Comparison of ENCODE assay signal across 7 mouse cellular contexts in the genomic region with DNA sequence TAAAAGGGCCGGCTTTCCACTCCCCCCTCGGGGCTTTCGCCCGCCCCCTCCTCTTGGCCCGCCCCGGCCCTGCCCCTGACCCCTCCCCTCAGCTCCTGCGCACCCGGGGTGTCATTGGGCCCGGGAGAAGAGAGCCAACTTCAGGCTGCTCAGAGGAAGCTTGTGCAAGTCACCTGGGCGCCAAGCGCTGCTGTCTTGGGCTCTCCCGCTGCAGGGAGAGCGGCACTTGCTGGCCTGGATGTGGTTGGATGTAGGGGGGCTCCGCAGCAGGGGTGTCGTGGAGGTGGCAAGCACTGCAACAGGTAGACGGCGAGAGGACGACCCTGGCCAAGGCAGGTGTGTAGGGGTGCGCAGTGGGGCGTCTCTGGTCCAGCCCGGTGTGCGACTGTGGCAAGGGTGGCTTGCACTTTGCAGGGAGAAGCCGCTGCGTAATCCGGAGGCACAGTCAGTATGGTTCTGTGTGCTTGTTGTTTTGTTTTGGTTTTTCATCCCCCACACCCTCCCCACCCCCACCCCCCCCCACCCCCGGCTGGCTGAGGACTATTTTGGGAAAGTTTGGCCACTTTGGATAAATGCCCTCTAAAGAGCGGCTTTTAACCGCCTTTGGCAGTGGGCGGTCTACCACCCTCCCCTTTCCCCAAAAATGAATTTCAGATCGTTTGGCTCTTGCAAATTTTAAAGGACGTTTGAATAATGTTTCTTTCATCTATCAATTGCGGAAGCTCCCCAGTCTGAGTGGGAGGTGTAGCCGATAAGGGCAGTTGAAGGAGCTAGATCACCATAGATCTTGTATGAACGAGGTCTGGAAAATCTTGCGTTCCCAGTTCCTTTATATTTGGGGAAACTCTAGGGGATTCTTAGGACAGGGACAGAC. TPM values are rescaled to one million over a fixed set of nuclear protein-coding genes. Genes with fewer than 3 reads are reported as not detected.
DNase-seq lines count a peak whose midpoint lies in the region; ATAC-seq lines count a peak whose summit lies in the region.

No protein-coding gene starts in this region.

- H3K4me3 ChIP-seq in megakaryocyte, embryonic 14.5 days (replicated peaks) = peak overlapping the region; percentile 91
- H3K4me3 ChIP-seq in forebrain, embryonic 10.5 days = peak overlapping the region; percentile 57
- peak overlapping the region; percentile 66 for H3K4me3 ChIP-seq in intestine, embryonic 15.5 days (replicated peaks)
- peak overlapping the region; percentile 67 for H3K4me3 ChIP-seq in neural tube, embryonic 14.5 days (ENCODE audit: low read depth, low read length)

- H3K27me3 ChIP-seq in megakaryocyte, embryonic 14.5 days (replicated peaks) = peaks cover 55% of the 10 kb centered on the region
- peaks cover 75% of the 10 kb centered on the region for H3K27me3 ChIP-seq in forebrain, embryonic 10.5 days (ENCODE audit: poor library complexity, severe bottlenecking)
- H3K27me3 ChIP-seq in intestine, embryonic 15.5 days (replicated peaks) = peaks cover 25% of the 10 kb centered on the region
- peaks cover 17% of the 10 kb centered on the region; the same call in 1 of the 2 replicates for H3K27me3 ChIP-seq in neural tube, embryonic 14.5 days (ENCODE audit: control insufficient read depth, insufficient read depth, low read length)

- H3K4me1 ChIP-seq in megakaryocyte, embryonic 14.5 days = peaks cover 40% of the 10 kb centered on the region
- H3K4me1 ChIP-seq in forebrain, embryonic 10.5 days = peaks cover 37% of the 10 kb centered on the region
- peaks cover 19% of the 10 kb centered on the region for H3K4me1 ChIP-seq in intestine, embryonic 15.5 days (replicated peaks)
- H3K4me1 ChIP-seq in neural tube, embryonic 14.5 days (ENCODE audit: control insufficient read depth, insufficient read depth, low read length) = peaks cover 9% of the 10 kb centered on the region; the same call in 1 of the 2 replicates

- H3K27ac ChIP-seq in forebrain, embryonic 10.5 days = no peak overlapping the region
- H3K27ac ChIP-seq in intestine, embryonic 15.5 days = no peak overlapping the region
- H3K27ac ChIP-seq in neural tube, embryonic 14.5 days (ENCODE audit: low read depth, low read length) = no peak overlapping the region

- peak overlapping the region; percentile 50 for H3K9ac ChIP-seq in intestine, embryonic 15.5 days
- peak overlapping the region; percentile 39; the same call in 1 of the 2 replicates for H3K9ac ChIP-seq in neural tube, embryonic 14.5 days (replicated peaks; ENCODE audit: low read depth, low read length)

- ATAC-seq in megakaryocyte, adult 5-6 weeks (ENCODE audit: poor library complexity, severe bottlenecking) = no peak
- peak; percentile 92 for ATAC-seq in intestine, embryonic 15.5 days
- ATAC-seq in neural tube, embryonic 14.5 days (ENCODE audit: low read depth) = peak; percentile 60

- no peak for DNase-seq in forebrain, embryonic 10.5 days (ENCODE audit: extremely low spot score, low spot score)
- no peak for DNase-seq in frontal cortex, adult 2 months (ENCODE audit: extremely low spot score in 1 of 2, low spot score in 1 of 2)
- no peak for DNase-seq in adrenal gland, adult 8-10 months

- peak overlapping the region; percentile 99 for H3K4me2 ChIP-seq in intestine, embryonic 15.5 days (replicated peaks)
- peak overlapping the region; percentile 100 for H3K4me2 ChIP-seq in neural tube, embryonic 14.5 days (ENCODE audit: low read depth, low read length)

- 0 out of 2 replicates have a peak, but pooled peaks cover 6% of the 10 kb centered on the region for H3K9me3 ChIP-seq in megakaryocyte, embryonic 14.5 days
- no peaks in the 10 kb centered on the region for H3K9me3 ChIP-seq in forebrain, embryonic 10.5 days
- H3K9me3 ChIP-seq in intestine, embryonic 15.5 days = no peaks in the 10 kb centered on the region
- H3K9me3 ChIP-seq in neural tube, embryonic 14.5 days (ENCODE audit: control insufficient read depth, low read length) = no peaks in the 10 kb centered on the region

- H3K36me3 ChIP-seq in megakaryocyte, embryonic 14.5 days (replicated peaks; ENCODE audit: low read length) = no peaks in the 10 kb centered on the region
- no peaks in the 10 kb centered on the region for H3K36me3 ChIP-seq in forebrain, embryonic 10.5 days (replicated peaks)
- no peaks in the 10 kb centered on the region for H3K36me3 ChIP-seq in intestine, embryonic 15.5 days
- no peaks in the 10 kb centered on the region for H3K36me3 ChIP-seq in neural tube, embryonic 14.5 days (ENCODE audit: control insufficient read depth, insufficient read depth, low read length)

- WGBS in forebrain, embryonic 10.5 days = under 1% methylated on average over 35 of the region's 35 CpGs
- WGBS in intestine, embryonic 15.5 days = under 1% methylated on average over 35 of the region's 35 CpGs
- WGBS in neural tube, embryonic 14.5 days = under 1% methylated on average over 35 of the region's 35 CpGs

RNA-seq across cellular contexts. Expression of gene Nr3c2, which starts 3.2 kb away (rescaled TPM):
- polyA plus RNA-seq in megakaryocyte, embryonic 14.5 days (2012; ENCODE audit: insufficient read depth, low replicate concordance) = not detected in 2 replicates
- total RNA-seq in megakaryocyte, adult 5-6 weeks (2015) = 0.16 and 0.21 TPM in 2 replicates
- 0.15 and 1.8 TPM in 2 replicates for total RNA-seq in megakaryocyte, adult 5-6 weeks (2017)
- 0.38 and 0.45 TPM in 2 replicates for polyA plus RNA-seq in forebrain, embryonic 10.5 days (2016; fragmentation: Nextera tagmentation; extraction: Ambion mirVana)
- 5.2 and 5.6 TPM in 2 replicates for polyA plus RNA-seq in intestine, embryonic 15.5 days (2015; fragmentation: Nextera tagmentation; extraction: Ambion mirVana)
- 6.6 and 7.7 TPM in 2 replicates for polyA plus RNA-seq in neural tube, embryonic 14.5 days (2014; fragmentation: Nextera tagmentation; extraction: Ambion mirVana)
- polyA plus RNA-seq in frontal cortex, adult 2 months (2012; rRNA removed) = 13.4 and 16.6 TPM in 2 replicates
- total RNA-seq in adrenal gland, adult 8-10 months (2022) = 10 to 100 TPM; 17.6 to 26.3 (median 20.7) TPM
